Comparison of ENCODE assay signal across 9 mouse cellular contexts in the genomic region with DNA sequence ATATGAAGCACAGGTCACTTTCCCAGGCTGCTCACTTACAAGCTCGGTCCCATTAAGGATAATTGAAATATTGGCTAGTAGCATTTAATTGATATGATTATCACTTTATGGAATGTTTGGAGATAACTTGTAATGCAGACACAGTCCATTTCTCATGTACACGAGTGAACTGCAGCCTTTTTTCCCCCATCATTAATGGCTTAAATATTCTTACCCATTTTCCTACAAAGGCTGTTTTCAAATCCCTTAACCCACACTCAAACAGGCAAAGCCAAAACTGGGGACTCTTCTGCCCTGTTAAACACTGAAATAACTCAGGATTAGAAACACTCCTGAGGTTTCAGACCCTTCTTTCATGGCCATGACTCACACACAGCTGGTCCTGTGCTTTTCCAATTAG.
"Had no signal": no experiment of that assay in that cellular context is flagged by ENCODE, and none has a peak within 500 bp of the region (broad histone marks: within the 10 kb centered on the region; RNA-seq: fewer than 3 reads in every experiment).

No protein-coding gene starts in this region.

- H3K4me2 ChIP-seq: limb, embryonic 12.5 days; liver, embryonic 13.5 days; midbrain, embryonic 13.5 days; neural tube, embryonic 13.5 days had no signal

- H3K27me3 ChIP-seq: limb, embryonic 12.5 days; liver, embryonic 13.5 days; midbrain, embryonic 13.5 days; neural tube, embryonic 13.5 days had no signal

- H3K4me3 ChIP-seq: layer of hippocampus, adult 2 months; limb, embryonic 12.5 days; liver, embryonic 13.5 days; midbrain, embryonic 13.5 days; neural tube, embryonic 13.5 days had no signal

- DNase-seq: kidney, adult 2 months; kidney, postnatal 36 days; liver; liver, embryonic 13.5 days; liver, postnatal 0 days had no signal

- H3K36me3 ChIP-seq: limb, embryonic 12.5 days; liver, embryonic 13.5 days; midbrain, embryonic 13.5 days; neural tube, embryonic 13.5 days had no signal
